8 mouse cellular contexts compared by ENCODE assay signal in genomic region chr17:56009962-56010240, GRCm38 (mm10). TPM values are rescaled to one million over a fixed set of nuclear protein-coding genes. Genes with fewer than 3 reads are reported as not detected.
A peak's percentile ranks its signal among the peaks of the same experiment; 100 is the strongest.
DNase-seq lines count a peak whose midpoint lies in the region; ATAC-seq and TF ChIP-seq lines count a peak whose summit lies in the region.

No protein-coding gene starts in this region.

- H3K9me3 ChIP-seq in heart, embryonic 11.5 days (replicated peaks; ENCODE audit: control insufficient read depth, low read length): no peaks in the 10 kb centered on the region
- no peaks in the 10 kb centered on the region for H3K9me3 ChIP-seq in ES-E14 (ENCODE audit: control insufficient read depth, insufficient read depth, low read depth, low read length)
- no peaks in the 10 kb centered on the region for H3K9me3 ChIP-seq in hindbrain, embryonic 10.5 days
- no peaks in the 10 kb centered on the region for H3K9me3 ChIP-seq in midbrain, embryonic 10.5 days (replicated peaks)

- H3K36me3 ChIP-seq in heart, embryonic 11.5 days (ENCODE audit: control insufficient read depth, insufficient read depth, low read length): peaks cover 14% of the 10 kb centered on the region; the same call in 1 of the 2 replicates
- H3K36me3 ChIP-seq in ES-E14 (ENCODE audit: control insufficient read depth, insufficient read depth, low read length, poor library complexity, severe bottlenecking): peaks cover 14% of the 10 kb centered on the region; the same call in 1 of the 2 replicates
- H3K36me3 ChIP-seq in hindbrain, embryonic 10.5 days: peaks cover 46% of the 10 kb centered on the region
- H3K36me3 ChIP-seq in midbrain, embryonic 10.5 days: peaks cover 45% of the 10 kb centered on the region

- H3K27me3 ChIP-seq in heart, embryonic 11.5 days (ENCODE audit: control insufficient read depth, insufficient read depth, low read length): no peaks in the 10 kb centered on the region
- H3K27me3 ChIP-seq in hindbrain, embryonic 10.5 days (ENCODE audit: insufficient read depth, poor library complexity, severe bottlenecking): peaks cover 7% of the 10 kb centered on the region; the same call in 1 of the 2 replicates
- H3K27me3 ChIP-seq in midbrain, embryonic 10.5 days (ENCODE audit: low read depth, poor library complexity, severe bottlenecking): peaks cover 6% of the 10 kb centered on the region

- peak overlapping the region; percentile 100 for H3K4me2 ChIP-seq in heart, embryonic 11.5 days

- in situ Hi-C loops in ES-E14 (cut with MboI; ENCODE audit: low sequenced_read_pairs in 2 of 2, unreplicated experiment in 2 of 2): no loop called here

- 42% methylated on average over 2 of the region's 2 CpGs for WGBS in heart, embryonic 11.5 days (ENCODE audit: insufficient replicate concordance)
- WGBS in hindbrain, embryonic 10.5 days: 42% methylated on average over 2 of the region's 2 CpGs
- 50% methylated on average over 2 of the region's 2 CpGs for WGBS in midbrain, embryonic 10.5 days

- peaks cover 18% of the 10 kb centered on the region for H3K4me1 ChIP-seq in heart, embryonic 11.5 days (ENCODE audit: control insufficient read depth, insufficient read depth, low read length)
- H3K4me1 ChIP-seq in ES-E14 (ENCODE audit: control insufficient read depth in 2 of 2, insufficient read depth in 2 of 2, low read length in 2 of 2, poor library complexity in 1 of 2): peaks cover 0 to 8% of the 10 kb centered on the region in 2 experiments; a peak in 2 of 4 replicates
- H3K4me1 ChIP-seq in hindbrain, embryonic 10.5 days (replicated peaks): peaks cover 44% of the 10 kb centered on the region
- H3K4me1 ChIP-seq in midbrain, embryonic 10.5 days: peaks cover 42% of the 10 kb centered on the region

- H3K9ac ChIP-seq in heart, embryonic 11.5 days (ENCODE audit: low read depth, low read length): peak overlapping the region; percentile 86
- H3K9ac ChIP-seq in ES-E14 (ENCODE audit: insufficient read depth, low read depth, low read length, poor library complexity, severe bottlenecking): peak overlapping the region; percentile 79; the same call in 1 of the 2 replicates

- H3K4me3 ChIP-seq in heart, embryonic 11.5 days (ENCODE audit: low read depth, low read length): peak overlapping the region; percentile 81
- H3K4me3 ChIP-seq in ES-E14 (ENCODE audit: insufficient read depth in 1 of 2, low read depth in 1 of 2, low read length in 2 of 2, poor library complexity in 1 of 2, severe bottlenecking in 1 of 2): peak overlapping the region; percentile 88 to 99
- H3K4me3 ChIP-seq in hindbrain, embryonic 10.5 days: peak overlapping the region; percentile 82
- H3K4me3 ChIP-seq in midbrain, embryonic 10.5 days: peak overlapping the region; percentile 86

- no peak for ATAC-seq in heart, embryonic 11.5 days (replicated peaks; ENCODE audit: insufficient number of reproducible peaks, low FRiP score, low TSS enrichment)

- DNase-seq in heart, adult 18-20 months: no peak
- no peak for DNase-seq in ES-E14 (ENCODE audit: low read depth, low spot score)
- no peak for DNase-seq in hindbrain, embryonic 10.5 days (ENCODE audit: low spot score)
- DNase-seq in midbrain, embryonic 10.5 days (ENCODE audit: low spot score): no peak
- DNase-seq in embryo, embryonic 11 days: no peak
- DNase-seq in urinary bladder, postnatal 36 days (ENCODE audit: low spot score in 2 of 2): no peak
- DNase-seq in lung, adult 18-20 months: no peak

- H3K27ac ChIP-seq in heart, embryonic 11.5 days (ENCODE audit: low read depth, low read length): no peak overlapping the region
- H3K27ac ChIP-seq in ES-E14 (ENCODE audit: insufficient read depth, low read depth, low read length, poor library complexity, severe bottlenecking): no peak overlapping the region
- peak overlapping the region; percentile 94 for H3K27ac ChIP-seq in hindbrain, embryonic 10.5 days
- H3K27ac ChIP-seq in midbrain, embryonic 10.5 days (replicated peaks): peak overlapping the region; percentile 96

TF ChIP-seq in ES-E14, 5 proteins besides CTCF, POLR2A, EP300 and RAD21:
- TF ChIP-seq ZC3H11A (IDR thresholded peaks at IDR 0.05; ENCODE audit: borderline replicate concordance, low read depth, low read length) (no peak), MAFK (IDR thresholded peaks at IDR 0.05; ENCODE audit: insufficient read depth, low read depth, low read length) (no peak), HCFC1 (IDR thresholded peaks at IDR 0.05; ENCODE audit: borderline replicate concordance, insufficient read depth, low read length) (no peak), ZNF384 (IDR thresholded peaks at IDR 0.05; ENCODE audit: low read depth, low read length) (no peak), CHD2 (IDR thresholded peaks at IDR 0.05; ENCODE audit: low read depth, low read length) (no peak)

RNA-seq across cellular contexts. Expression of gene Mpnd, which starts 4.4 kb away (rescaled TPM):
- polyA plus RNA-seq in heart, embryonic 11.5 days (2014; fragmentation: Nextera tagmentation; extraction: Ambion mirVana): 67.6 and 68.3 TPM in 2 replicates
- total RNA-seq in heart, adult 18-20 months (2021): 10 to 100 TPM; 59.7 to 60.5 TPM
- total RNA-seq in ES-E14 (2012; rRNA removed): 39.0 and 61.5 TPM in 2 replicates
- 131 and 177 TPM in 2 replicates for polyA plus RNA-seq in hindbrain, embryonic 10.5 days (2016; fragmentation: Nextera tagmentation; extraction: Ambion mirVana)
- 131 and 160 TPM in 2 replicates for polyA plus RNA-seq in midbrain, embryonic 10.5 days (2016; fragmentation: Nextera tagmentation; extraction: Ambion mirVana)

RNA-seq across cellular contexts. Expression of gene Stap2, which starts 4.5 kb away (rescaled TPM):
- polyA plus RNA-seq in heart, embryonic 11.5 days (2014; fragmentation: Nextera tagmentation; extraction: Ambion mirVana): 7.2 and 8.1 TPM in 2 replicates
- total RNA-seq in heart, adult 18-20 months (2021): 10 to 100 TPM; 12.3 to 12.9 TPM
- total RNA-seq in ES-E14 (2012; rRNA removed): 3.4 and 6.4 TPM in 2 replicates
- 6.0 and 8.3 TPM in 2 replicates for polyA plus RNA-seq in hindbrain, embryonic 10.5 days (2016; fragmentation: Nextera tagmentation; extraction: Ambion mirVana)
- polyA plus RNA-seq in midbrain, embryonic 10.5 days (2016; fragmentation: Nextera tagmentation; extraction: Ambion mirVana): 5.2 and 5.5 TPM in 2 replicates

RNA-seq across cellular contexts. Expression of gene Fsd1, which starts 23.6 kb away (rescaled TPM):
- 5.0 and 5.2 TPM in 2 replicates for polyA plus RNA-seq in heart, embryonic 11.5 days (2014; fragmentation: Nextera tagmentation; extraction: Ambion mirVana)
- not detected for total RNA-seq in heart, adult 18-20 months (2021)
- total RNA-seq in ES-E14 (2012; rRNA removed): 24.2 and 50.7 TPM in 2 replicates
- 67.6 and 99.5 TPM in 2 replicates for polyA plus RNA-seq in hindbrain, embryonic 10.5 days (2016; fragmentation: Nextera tagmentation; extraction: Ambion mirVana)
- 78.4 and 95.0 TPM in 2 replicates for polyA plus RNA-seq in midbrain, embryonic 10.5 days (2016; fragmentation: Nextera tagmentation; extraction: Ambion mirVana)

RNA-seq across cellular contexts. Expression of gene Sh3gl1, which starts 26.5 kb away (rescaled TPM):
- polyA plus RNA-seq in heart, embryonic 11.5 days (2014; fragmentation: Nextera tagmentation; extraction: Ambion mirVana): 89.9 and 90.6 TPM in 2 replicates
- 10 to 100 TPM; 11.7 to 13.7 TPM for total RNA-seq in heart, adult 18-20 months (2021)
- total RNA-seq in ES-E14 (2012; rRNA removed): 67.7 and 73.8 TPM in 2 replicates
- 161 and 163 TPM in 2 replicates for polyA plus RNA-seq in hindbrain, embryonic 10.5 days (2016; fragmentation: Nextera tagmentation; extraction: Ambion mirVana)
- 161 and 162 TPM in 2 replicates for polyA plus RNA-seq in midbrain, embryonic 10.5 days (2016; fragmentation: Nextera tagmentation; extraction: Ambion mirVana)

RNA-seq across cellular contexts. Expression of gene Chaf1a, which starts 30.3 kb away (rescaled TPM):
- polyA plus RNA-seq in heart, embryonic 11.5 days (2014; fragmentation: Nextera tagmentation; extraction: Ambion mirVana): 13.4 and 13.5 TPM in 2 replicates
- total RNA-seq in heart, adult 18-20 months (2021): 1 to 10 TPM; 1.1 to 1.3 TPM
- 48.3 and 57.9 TPM in 2 replicates for total RNA-seq in ES-E14 (2012; rRNA removed)
- polyA plus RNA-seq in hindbrain, embryonic 10.5 days (2016; fragmentation: Nextera tagmentation; extraction: Ambion mirVana): 35.3 and 46.0 TPM in 2 replicates
- 45.4 and 49.3 TPM in 2 replicates for polyA plus RNA-seq in midbrain, embryonic 10.5 days (2016; fragmentation: Nextera tagmentation; extraction: Ambion mirVana)

Comparison
In these comparisons a context has a peak if more than half of its experiments do, and no peak if none do; other contexts are left out.
1. H3K27ac ChIP-seq: peak in hindbrain, embryonic 10.5 days (single experiment) and midbrain, embryonic 10.5 days (single experiment); none in heart, embryonic 11.5 days (single experiment) and ES-E14 (single experiment).
2. RNA of gene Fsd1, which starts 23.6 kb away (polyA plus RNA-seq): 67.6 to 99.5 TPM in hindbrain, embryonic 10.5 days and 78.4 to 95.0 TPM in midbrain, embryonic 10.5 days; 5.0 to 5.2 TPM in heart, embryonic 11.5 days; every median in the first group is over 10 times any median in the second.
3. Peak in every context shown above with its lines, with median percentiles within 50 percentile points of each other: H3K4me3 ChIP-seq.